32 mouse cellular contexts compared by ENCODE assay signal in genomic region chr8:122157689-122158088, GRCm38 (mm10).
DNase-seq lines count a peak whose midpoint lies in the region; ATAC-seq lines count a peak whose summit lies in the region.
"Had no signal": no experiment of that assay in that cellular context is flagged by ENCODE, and none has a peak within 500 bp of the region (broad histone marks: within the 10 kb centered on the region; RNA-seq: fewer than 3 reads in every experiment).

No protein-coding gene starts in this region.

- no peaks in the 10 kb centered on the region for H3K36me3 ChIP-seq in embryonic facial prominence, embryonic 10.5 days (replicated peaks)
- no peaks in the 10 kb centered on the region for H3K36me3 ChIP-seq in limb, embryonic 11.5 days (ENCODE audit: control insufficient read depth, insufficient read depth, low read length)
- H3K36me3 ChIP-seq: heart, embryonic 15.5 days; hindbrain, embryonic 13.5 days; liver, embryonic 13.5 days; neural tube, embryonic 12.5 days; stomach, embryonic 15.5 days had no signal

- no peak overlapping the region for H3K4me3 ChIP-seq in embryonic facial prominence, embryonic 10.5 days
- no peak overlapping the region for H3K4me3 ChIP-seq in limb, embryonic 11.5 days (ENCODE audit: low read depth, low read length)
- H3K4me3 ChIP-seq: erythroblast, embryonic 14.5 days; forebrain, embryonic 13.5 days; heart, adult 2 months; heart, embryonic 15.5 days; hindbrain, embryonic 13.5 days; left cerebral cortex, adult 2 months; liver, embryonic 13.5 days; megakaryocyte, embryonic 14.5 days; neural tube, embryonic 12.5 days; stomach, embryonic 15.5 days had no signal

- peak; percentile 57 for ATAC-seq in limb, embryonic 11.5 days (ENCODE audit: insufficient number of reproducible peaks, low FRiP score, low TSS enrichment, low read depth)
- ATAC-seq: forebrain, embryonic 13.5 days; inflammation-experienced regulatory T-cells, adult 6 months had no signal

- no peak overlapping the region for H3K4me2 ChIP-seq in limb, embryonic 11.5 days (ENCODE audit: low read depth, severe bottlenecking)
- H3K4me2 ChIP-seq: forebrain, embryonic 13.5 days; heart, embryonic 15.5 days; hindbrain, embryonic 13.5 days; liver, embryonic 13.5 days; lung, embryonic 14.5 days; neural tube, embryonic 12.5 days; stomach, embryonic 15.5 days had no signal

- 0 out of 2 replicates have a peak overlapping the region, but pooled peaks have one; percentile 30 for H3K27ac ChIP-seq in embryonic facial prominence, embryonic 10.5 days (replicated peaks)
- no peak overlapping the region for H3K27ac ChIP-seq in limb, embryonic 11.5 days (replicated peaks; ENCODE audit: low read depth, low read length)
- H3K27ac ChIP-seq: forebrain, embryonic 13.5 days; heart, adult 2 months; heart, embryonic 15.5 days; hindbrain, embryonic 13.5 days; kidney, postnatal 0 days; left cerebral cortex, adult 2 months; liver, embryonic 13.5 days; neural tube, embryonic 12.5 days; stomach, embryonic 15.5 days had no signal

- WGBS in embryonic facial prominence, embryonic 10.5 days = 40% methylated on average over 12 of the region's 12 CpGs
- 23% methylated on average over 12 of the region's 12 CpGs for WGBS in limb, embryonic 11.5 days

- no peaks in the 10 kb centered on the region for H3K27me3 ChIP-seq in embryonic facial prominence, embryonic 10.5 days (replicated peaks; ENCODE audit: low read depth, poor library complexity, severe bottlenecking)
- no peaks in the 10 kb centered on the region for H3K27me3 ChIP-seq in limb, embryonic 11.5 days (ENCODE audit: control insufficient read depth, insufficient read depth, low read length)
- H3K27me3 ChIP-seq: forebrain, embryonic 13.5 days; hindbrain, embryonic 13.5 days; liver, embryonic 13.5 days; neural tube, embryonic 12.5 days; stomach, embryonic 15.5 days had no signal

- no peaks in the 10 kb centered on the region for H3K9me3 ChIP-seq in embryonic facial prominence, embryonic 10.5 days
- H3K9me3 ChIP-seq in limb, embryonic 11.5 days (ENCODE audit: control insufficient read depth, low read length) = no peaks in the 10 kb centered on the region
- H3K9me3 ChIP-seq: forebrain, embryonic 13.5 days; heart, embryonic 15.5 days; hindbrain, embryonic 13.5 days; liver, embryonic 13.5 days; megakaryocyte, embryonic 14.5 days; neural tube, embryonic 12.5 days; stomach, embryonic 15.5 days had no signal

- no peak overlapping the region for H3K9ac ChIP-seq in limb, embryonic 11.5 days (ENCODE audit: low read length)
- H3K9ac ChIP-seq: forebrain, embryonic 13.5 days; heart, embryonic 15.5 days; hindbrain, embryonic 13.5 days; liver, embryonic 13.5 days; lung, embryonic 14.5 days; neural tube, embryonic 12.5 days; stomach, embryonic 15.5 days had no signal

- peaks cover 32% of the 10 kb centered on the region for H3K4me1 ChIP-seq in embryonic facial prominence, embryonic 10.5 days
- H3K4me1 ChIP-seq in limb, embryonic 11.5 days (ENCODE audit: control insufficient read depth, insufficient read depth, low read length) = peaks cover 7% of the 10 kb centered on the region; the same call in 1 of the 2 replicates
- H3K4me1 ChIP-seq: forebrain, embryonic 13.5 days; liver, embryonic 13.5 days had no signal

- peak; percentile 22 for DNase-seq in gastrocnemius, adult 18-20 months (ENCODE audit: low spot score)
- no peak for DNase-seq in gastrocnemius, postnatal 10 days
- DNase-seq in embryonic facial prominence, embryonic 10.5 days (ENCODE audit: low spot score) = peak; percentile 71
- peak; percentile 68 for DNase-seq in limb, embryonic 11.5 days (ENCODE audit: low spot score)
- no peak for DNase-seq in kidney, adult 8-10 months
- no peak for DNase-seq in cerebellum, postnatal 4 days (ENCODE audit: low spot score in 2 of 2)
- DNase-seq in adrenal gland, postnatal 25 days = no peak
- DNase-seq: adrenal gland, postnatal 14 days; cerebellum, adult 11 months; cerebellum, adult 9-11 months; gastrocnemius, postnatal 36 days; heart, adult 2 months; heart, postnatal 36 days; kidney, adult 18-20 months; layer of hippocampus, adult 9-11 months; liver, embryonic 13.5 days; lung, embryonic 14.5 days; midbrain, embryonic 14.5 days; retina, postnatal 1 day; right cerebral cortex, postnatal 4 days; thymus, adult 18-20 months; thymus, postnatal 36 days had no signal

Comparison
In these comparisons a context has a peak if more than half of its experiments do, and no peak if none do; other contexts are left out.
1. DNase-seq: peak in gastrocnemius, adult 18-20 months (single experiment), embryonic facial prominence, embryonic 10.5 days (single experiment) and limb, embryonic 11.5 days (single experiment); none in gastrocnemius, postnatal 10 days (single experiment), kidney, adult 8-10 months (0 of 2), cerebellum, postnatal 4 days (0 of 2) and adrenal gland, postnatal 25 days (single experiment).